In genomic region chr2:181591528-181592085, GRCm38 (mm10) we compare ENCODE assay signal across 8 mouse cellular contexts. TPM values are rescaled to one million over a fixed set of nuclear protein-coding genes. Genes with fewer than 3 reads are reported as not detected.
DNase-seq lines count a peak whose midpoint lies in the region; ATAC-seq lines count a peak whose summit lies in the region.

Prpf6 (plus strand) TSS chr2:181591868.

- peak within 1 kb of the TSS; percentile 88 for H3K4me3 ChIP-seq in forebrain, embryonic 12.5 days (replicated peaks)
- H3K4me3 ChIP-seq in midbrain, embryonic 10.5 days: peak within 1 kb of the TSS; percentile 97

- peak within 1 kb of the TSS; percentile 86 for H3K4me2 ChIP-seq in forebrain, embryonic 12.5 days

- peaks cover 19% of the 10 kb centered on the region for H3K4me1 ChIP-seq in forebrain, embryonic 12.5 days
- peaks cover 30% of the 10 kb centered on the region for H3K4me1 ChIP-seq in midbrain, embryonic 10.5 days

- DNase-seq in cerebellum, adult 9-11 months: peak; percentile 50
- peak; percentile 42 for DNase-seq in R1 (ENCODE audit: low read depth, low spot score)
- peak; percentile 5 for DNase-seq in heart, postnatal 4 days
- no peak for DNase-seq in layer of hippocampus, postnatal 36 days
- no peak for DNase-seq in midbrain, embryonic 10.5 days (ENCODE audit: low spot score)
- peak; percentile 42 for DNase-seq in yolk sac, embryonic 10.5 days (ENCODE audit: low spot score)

- H3K27me3 ChIP-seq in forebrain, embryonic 12.5 days: no peaks in the 10 kb centered on the region
- H3K27me3 ChIP-seq in midbrain, embryonic 10.5 days (ENCODE audit: low read depth, poor library complexity, severe bottlenecking): no peaks in the 10 kb centered on the region

- H3K9ac ChIP-seq in forebrain, embryonic 12.5 days: peak within 1 kb of the TSS; percentile 96

- no peaks in the 10 kb centered on the region for H3K9me3 ChIP-seq in forebrain, embryonic 12.5 days
- H3K9me3 ChIP-seq in midbrain, embryonic 10.5 days (replicated peaks): no peaks in the 10 kb centered on the region

- peaks cover 54% of the 10 kb centered on the region for H3K36me3 ChIP-seq in forebrain, embryonic 12.5 days (replicated peaks)
- H3K36me3 ChIP-seq in midbrain, embryonic 10.5 days: peaks cover 54% of the 10 kb centered on the region

- peak within 1 kb of the TSS; percentile 81 for H3K27ac ChIP-seq in forebrain, embryonic 12.5 days
- H3K27ac ChIP-seq in midbrain, embryonic 10.5 days (replicated peaks): peak within 1 kb of the TSS; percentile 94

- ATAC-seq in cerebellum, adult (ENCODE audit: insufficient number of reproducible peaks, low FRiP score, low TSS enrichment): no peak
- no peak for ATAC-seq in forebrain, embryonic 12.5 days (ENCODE audit: low FRiP score)

- 8% methylated on average over 5 of the region's 5 CpGs for WGBS in forebrain, embryonic 12.5 days
- WGBS in midbrain, embryonic 10.5 days: 22% methylated on average over 5 of the region's 5 CpGs

RNA-seq across cellular contexts. Expression of gene Prpf6, which starts in this region (rescaled TPM):
- polyA plus RNA-seq in forebrain, embryonic 12.5 days (2016; fragmentation: Nextera tagmentation; extraction: Ambion mirVana): 75.6 and 76.9 TPM in 2 replicates
- 10 to 100 TPM; 35.1 to 36.1 TPM for total RNA-seq in heart, postnatal 4 days (2021)
- 10 to 100 TPM; 55.7 to 58.1 TPM for total RNA-seq in layer of hippocampus, postnatal 36 days (2021)
- polyA plus RNA-seq in midbrain, embryonic 10.5 days (2016; fragmentation: Nextera tagmentation; extraction: Ambion mirVana): 82.0 and 85.4 TPM in 2 replicates

Comparison
In these comparisons a context has a peak if more than half of its experiments do, and no peak if none do; other contexts are left out.
1. DNase-seq: peak in cerebellum, adult 9-11 months (single experiment), R1 (single experiment), heart, postnatal 4 days (single experiment) and yolk sac, embryonic 10.5 days (single experiment); none in layer of hippocampus, postnatal 36 days (0 of 2) and midbrain, embryonic 10.5 days (single experiment).